Mouse (Mus musculus) cerebellum, postnatal 36 days (tissue): ENCODE measurements at regions not wholly inside any gene's neighbourhood (a gene's known extent, or its start where the extent isn't known, plus 50 kb on each side); places are given as distances from the start of the nearest gene placed in this dataset.

ENCODE experiments used
- DNase-seq, 2 experiments: peaks; one replicate each; pipeline ENCODE4 v3.0.0; 2021 to 2022; ENCODE audit warnings: mixed read lengths in 2 of 2

DNA sequence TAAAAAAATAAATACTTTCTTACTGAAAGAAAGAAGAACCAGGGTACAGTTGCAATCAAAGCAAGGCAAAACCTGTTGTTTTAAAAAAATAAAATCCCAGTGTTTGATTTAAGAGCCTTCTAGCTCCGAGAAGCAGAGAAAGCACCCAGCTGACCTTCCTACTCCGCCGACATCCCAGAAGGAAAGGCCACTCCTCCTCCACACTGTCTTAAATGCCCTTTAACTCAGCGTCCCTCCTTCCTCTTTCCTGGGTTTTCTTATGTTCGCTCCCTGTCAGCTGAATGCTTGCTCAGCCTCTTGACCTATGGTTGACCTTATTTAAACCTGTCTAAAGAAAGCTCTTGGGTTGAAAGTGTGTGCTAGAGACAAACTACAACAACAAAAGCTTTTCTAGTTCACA is 79.1 kb downstream of the Sptssa start:
- DNase-seq: no peak

DNA sequence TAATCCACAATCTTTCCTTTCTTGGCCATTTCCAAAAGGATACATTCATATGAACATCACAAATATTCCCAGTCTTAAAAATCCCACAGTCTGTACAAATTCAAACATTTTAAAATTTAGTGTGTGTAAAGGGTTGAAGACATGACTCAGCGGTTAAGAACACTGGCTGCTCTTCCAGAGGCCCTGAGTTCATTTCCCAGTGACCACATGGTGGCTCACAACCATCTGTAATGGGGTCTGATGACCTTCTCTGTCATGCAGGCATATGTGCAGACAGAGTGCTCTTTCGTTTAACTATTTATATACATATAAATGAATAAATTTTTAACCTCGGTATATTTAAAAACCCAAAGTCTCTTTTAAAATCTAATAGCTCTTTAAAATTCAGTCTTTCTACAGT is 79.6 kb downstream of the Sptssa start:
- no peak for DNase-seq

DNA sequence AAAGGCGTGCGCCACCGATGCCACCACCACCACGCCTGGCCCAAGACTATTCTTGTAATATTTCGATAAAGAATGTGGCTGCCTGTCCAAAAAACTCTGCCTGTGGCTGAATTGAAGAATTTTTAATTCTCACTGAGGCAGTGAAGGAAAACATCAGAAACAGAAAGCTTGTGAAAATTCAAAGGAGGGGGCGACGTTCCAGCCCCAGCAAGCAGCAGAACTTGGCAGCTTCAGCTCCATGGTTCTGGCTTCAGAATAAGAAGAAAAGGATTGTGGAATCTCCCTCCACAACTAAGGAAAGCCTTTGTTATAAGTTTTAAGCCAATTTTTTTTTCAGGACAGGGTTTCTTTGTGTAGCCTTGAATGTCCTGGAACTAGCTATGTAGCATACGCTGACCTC is 83.5 kb downstream of the Sptssa start:
- DNase-seq: no peak

DNA sequence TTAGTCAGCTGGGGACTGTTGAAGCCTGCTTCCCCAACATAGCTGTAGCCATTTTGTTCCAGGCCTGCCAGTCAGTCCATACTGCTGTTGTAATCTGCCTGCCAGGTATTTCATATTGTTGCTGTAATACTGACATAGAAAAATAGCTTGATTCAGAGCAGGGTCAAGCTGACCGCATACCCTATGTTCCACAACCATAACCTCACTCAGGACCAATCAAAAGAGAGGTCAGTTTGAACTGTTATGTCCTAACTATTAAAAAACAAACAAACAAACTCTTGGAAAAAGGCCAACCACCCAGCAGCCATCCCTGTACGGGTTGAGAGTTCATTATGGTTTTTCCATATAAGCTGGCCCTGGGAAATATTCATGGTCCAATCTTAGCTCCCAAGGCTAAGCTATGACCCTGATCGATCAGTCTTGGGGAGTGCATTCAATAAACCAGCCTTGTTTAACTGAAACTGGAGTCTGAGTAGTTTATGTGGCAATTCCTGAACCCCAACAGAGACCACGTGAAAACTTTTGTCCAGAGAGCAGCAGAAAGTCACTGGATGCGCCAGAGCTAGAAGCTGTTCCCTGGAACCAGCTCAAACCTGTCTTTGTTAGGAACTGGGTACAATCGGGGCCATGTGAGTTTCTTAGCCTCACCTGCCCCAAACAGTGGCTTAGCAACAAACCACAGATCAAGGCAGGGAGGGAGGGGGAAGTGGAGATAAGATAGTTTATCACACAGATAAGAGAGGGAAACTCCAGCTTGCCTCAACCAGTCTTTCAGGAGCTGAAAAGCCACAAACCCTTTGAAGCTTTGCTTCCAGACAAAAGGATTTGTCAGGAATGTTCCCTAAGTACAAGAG is 88.1 kb downstream of the Sptssa start:
- DNase-seq: no peak

DNA sequence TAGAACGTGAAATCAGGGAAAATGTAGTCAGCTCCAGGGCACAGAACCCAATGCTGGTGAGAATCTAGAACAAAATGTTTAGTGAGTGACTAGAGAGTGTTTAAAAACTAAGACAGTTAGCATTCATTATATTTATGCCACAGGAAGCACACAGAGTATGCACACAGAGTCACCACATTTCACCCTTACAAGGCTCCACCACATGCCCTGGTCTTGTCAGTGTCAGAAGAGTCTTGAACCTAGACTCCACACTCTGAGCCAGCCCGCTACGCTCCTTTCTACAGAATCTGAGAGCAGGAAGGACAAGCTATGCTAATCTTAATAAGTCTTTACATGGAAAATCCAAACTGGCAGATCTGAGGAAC is 89.0 kb downstream of the Sptssa start:
- no peak for DNase-seq

DNA sequence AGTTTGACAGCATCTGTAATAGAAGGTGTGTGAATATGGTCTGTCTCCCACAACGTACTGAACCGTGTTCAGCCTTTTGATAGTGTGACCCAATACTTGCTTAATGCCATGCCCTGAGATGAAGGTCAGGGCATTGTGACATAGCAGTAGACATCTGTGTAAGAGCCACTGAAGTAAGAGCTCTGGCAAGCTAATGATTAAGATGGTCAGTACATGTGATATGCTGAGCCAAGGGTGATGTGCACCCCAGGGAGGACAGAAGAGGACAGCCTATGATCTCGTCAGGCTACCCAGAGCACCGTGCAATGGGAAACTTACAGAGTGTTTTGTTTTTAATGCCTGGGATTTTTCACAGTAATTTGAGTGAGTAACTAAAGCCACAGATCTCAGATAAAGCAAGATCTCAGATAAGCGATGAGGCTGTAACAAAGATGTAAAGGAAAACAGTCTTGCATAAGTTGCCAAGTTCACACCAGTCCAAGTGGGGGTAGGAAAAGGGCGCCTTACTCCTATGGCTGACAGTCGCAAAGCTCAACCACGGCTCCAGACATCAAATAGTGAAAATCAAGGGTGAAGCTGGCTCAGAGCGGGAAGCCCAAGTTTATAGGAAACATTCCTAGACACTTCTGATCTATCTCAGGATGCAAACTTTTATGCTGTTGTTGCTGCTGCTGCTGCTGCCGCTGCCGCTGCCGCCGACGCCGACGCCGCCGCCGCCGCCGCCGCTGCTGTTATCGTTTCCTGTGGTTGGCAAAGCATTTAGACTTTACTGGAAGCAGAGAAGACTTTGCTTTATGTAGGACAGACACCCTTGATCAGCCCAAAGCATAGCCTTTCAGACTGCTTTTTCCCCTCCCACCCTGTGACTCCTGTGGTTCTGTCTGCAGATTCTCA is 89.6 kb downstream of the Sptssa start:
- no peak for DNase-seq

DNA sequence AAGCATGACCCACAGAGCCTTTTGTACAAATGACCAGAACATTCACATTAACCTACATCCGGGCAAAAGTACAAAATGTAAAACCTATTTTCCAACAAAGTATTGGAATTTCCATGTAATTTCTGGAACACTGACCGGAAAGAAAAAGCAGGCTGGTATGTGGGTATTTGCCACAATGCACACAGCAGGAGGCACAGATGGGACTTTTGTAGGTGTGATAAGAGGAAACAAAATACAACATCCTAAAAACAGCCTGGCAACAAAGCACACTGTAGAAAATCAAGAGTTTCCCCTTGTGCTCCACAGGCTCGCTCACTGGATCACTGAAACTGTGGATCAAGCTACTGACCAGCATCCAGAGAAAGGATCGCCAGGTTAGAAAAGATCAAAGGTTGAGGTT is 94.4 kb downstream of the Sptssa start:
- DNase-seq: no peak

DNA sequence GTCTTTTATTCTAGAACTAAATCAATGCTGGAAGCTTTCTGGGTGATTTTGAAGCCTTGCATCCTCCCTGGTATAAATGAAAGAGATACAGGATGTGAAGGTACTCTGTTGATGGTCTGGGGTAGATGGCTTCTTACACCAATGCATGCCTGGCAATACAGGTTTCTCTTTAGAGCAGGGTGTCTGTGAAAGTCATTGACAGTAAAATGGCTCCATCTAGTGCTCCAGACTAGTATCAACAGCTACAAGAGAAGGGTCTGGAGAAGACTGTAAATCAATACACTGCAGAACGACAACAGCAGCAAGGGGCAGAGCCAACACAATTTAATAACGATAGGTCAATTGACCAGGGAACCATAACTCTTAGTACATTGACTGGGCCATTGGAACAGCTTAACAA is 98.3 kb downstream of the Sptssa start:
- peak in 1 of 2 experiments; percentile 20 for DNase-seq

DNA sequence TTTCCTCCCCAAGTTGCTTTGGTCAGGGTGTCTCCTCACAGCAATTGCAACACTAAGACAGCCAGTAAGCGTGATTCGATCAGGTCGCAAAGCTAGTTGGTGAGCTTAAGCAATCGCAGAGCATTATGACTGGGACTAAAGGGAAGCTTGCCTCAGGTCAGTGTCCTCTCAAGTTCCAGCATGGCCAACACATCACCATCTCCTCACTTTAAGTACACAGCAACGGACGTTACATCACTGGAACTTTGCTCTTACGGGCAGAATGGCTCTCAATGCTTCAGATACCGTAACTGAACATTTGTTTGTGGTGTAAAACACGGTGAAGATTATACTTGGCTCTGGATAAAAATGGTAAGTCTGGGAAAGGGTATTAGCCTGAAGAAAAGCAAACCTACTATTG is 106.7 kb downstream of the Sptssa start:
- no peak for DNase-seq

DNA sequence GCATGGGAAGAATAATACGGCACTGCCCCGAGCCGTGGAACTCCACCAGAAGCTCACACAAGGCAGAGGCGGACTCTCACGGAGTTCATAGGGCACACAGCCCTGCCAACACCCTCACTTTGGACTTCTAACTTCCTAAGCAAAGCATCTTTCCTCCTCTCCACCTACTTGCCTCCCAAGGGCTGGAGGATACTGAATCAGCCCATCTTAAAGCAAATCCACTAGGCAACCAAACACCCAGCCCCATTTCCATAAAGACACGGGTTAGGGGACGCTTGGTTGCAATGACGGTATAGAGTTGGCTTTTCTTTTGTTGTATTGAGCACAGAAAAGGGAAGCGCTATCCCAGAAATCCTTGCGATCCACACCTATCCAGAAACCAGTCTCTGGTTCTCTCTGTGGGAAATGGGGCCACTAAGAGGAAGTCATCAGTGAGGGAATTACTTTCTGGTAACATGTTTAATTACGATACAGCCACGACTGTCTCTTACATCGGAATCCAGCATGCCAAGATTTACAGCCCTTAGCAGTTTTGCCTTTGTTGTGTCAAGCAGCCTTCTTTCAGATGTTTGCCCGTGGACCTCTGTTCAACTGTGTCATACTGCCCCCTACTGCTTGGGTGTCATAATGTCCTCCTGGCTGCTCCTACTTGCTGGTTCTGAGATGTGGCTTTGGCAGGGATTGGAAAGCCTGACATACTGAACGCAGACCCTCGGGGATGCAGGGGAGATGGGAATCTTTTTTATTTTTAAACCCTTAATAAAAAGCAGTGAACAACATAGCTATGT is 110.4 kb downstream of the Sptssa start:
- peak; percentile 38 to 49 for DNase-seq

DNA sequence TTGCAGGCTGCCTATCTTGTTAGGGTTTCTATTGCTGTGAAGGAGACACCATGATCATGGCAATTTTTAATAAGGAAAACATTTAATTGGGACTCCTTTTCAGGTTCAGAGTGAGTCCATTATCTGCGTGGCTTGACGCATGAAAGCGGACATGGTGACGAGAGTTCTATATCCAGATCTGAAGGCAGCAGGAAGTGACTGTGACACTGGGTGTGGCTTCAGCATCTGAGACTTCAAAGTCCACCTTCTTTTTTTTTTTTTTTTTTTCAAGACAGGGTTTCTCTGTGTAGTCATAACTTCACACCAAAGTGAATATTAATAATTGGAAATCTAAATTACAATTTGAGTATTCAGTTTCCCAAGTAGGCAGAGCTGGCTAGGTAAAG is 118.1 kb downstream of the Sptssa start:
- no peak for DNase-seq

DNA sequence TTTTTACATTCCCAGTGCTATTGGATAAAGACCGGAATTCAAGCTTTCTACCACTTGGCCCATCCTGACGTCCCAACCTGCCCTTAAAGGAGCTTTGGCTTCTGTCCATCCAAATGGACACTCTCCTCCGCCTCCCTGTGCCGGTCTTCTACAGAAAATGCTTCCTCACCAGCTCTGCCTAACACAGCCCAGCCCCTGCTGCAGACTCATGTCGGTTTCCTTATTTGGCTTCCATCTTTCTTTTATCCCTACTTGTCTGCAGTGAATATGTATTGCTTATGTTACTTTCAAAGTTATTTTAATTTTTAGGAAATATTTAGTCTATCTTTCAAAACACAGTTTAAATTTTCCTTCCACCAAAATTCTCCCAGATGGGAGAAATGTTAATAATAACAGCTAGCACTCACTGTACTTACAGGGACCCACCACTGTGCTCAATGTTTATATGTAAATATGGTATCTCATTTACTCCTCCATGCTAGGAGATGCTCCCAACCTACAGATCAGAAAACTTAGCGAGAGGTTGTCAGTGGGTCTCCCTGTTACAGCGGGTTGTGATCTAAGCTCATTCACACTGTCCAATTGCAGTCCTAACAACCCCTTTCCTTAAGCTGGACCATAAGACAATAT is 118.6 kb downstream of the Sptssa start:
- DNase-seq: no peak

DNA sequence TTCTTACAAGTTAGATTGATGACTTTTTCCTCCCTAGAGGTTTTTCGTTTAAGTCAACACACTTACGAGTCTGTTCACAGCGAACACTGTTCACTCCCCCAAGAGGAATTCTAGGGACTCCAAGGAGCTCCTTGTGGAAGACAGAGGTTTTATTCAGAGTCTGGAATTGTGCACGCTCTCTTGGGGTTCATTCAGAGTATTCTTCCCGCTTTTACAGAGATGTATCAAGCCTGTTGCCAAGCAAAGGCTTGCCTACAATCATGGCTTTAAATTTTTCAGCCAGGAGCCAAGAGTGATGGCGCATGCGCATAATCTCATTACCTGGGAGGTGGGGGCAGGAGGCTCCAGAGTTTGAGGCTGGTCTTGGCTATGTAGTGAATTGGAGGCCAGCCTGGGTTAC is 119.4 kb downstream of the Sptssa start:
- no peak for DNase-seq

DNA sequence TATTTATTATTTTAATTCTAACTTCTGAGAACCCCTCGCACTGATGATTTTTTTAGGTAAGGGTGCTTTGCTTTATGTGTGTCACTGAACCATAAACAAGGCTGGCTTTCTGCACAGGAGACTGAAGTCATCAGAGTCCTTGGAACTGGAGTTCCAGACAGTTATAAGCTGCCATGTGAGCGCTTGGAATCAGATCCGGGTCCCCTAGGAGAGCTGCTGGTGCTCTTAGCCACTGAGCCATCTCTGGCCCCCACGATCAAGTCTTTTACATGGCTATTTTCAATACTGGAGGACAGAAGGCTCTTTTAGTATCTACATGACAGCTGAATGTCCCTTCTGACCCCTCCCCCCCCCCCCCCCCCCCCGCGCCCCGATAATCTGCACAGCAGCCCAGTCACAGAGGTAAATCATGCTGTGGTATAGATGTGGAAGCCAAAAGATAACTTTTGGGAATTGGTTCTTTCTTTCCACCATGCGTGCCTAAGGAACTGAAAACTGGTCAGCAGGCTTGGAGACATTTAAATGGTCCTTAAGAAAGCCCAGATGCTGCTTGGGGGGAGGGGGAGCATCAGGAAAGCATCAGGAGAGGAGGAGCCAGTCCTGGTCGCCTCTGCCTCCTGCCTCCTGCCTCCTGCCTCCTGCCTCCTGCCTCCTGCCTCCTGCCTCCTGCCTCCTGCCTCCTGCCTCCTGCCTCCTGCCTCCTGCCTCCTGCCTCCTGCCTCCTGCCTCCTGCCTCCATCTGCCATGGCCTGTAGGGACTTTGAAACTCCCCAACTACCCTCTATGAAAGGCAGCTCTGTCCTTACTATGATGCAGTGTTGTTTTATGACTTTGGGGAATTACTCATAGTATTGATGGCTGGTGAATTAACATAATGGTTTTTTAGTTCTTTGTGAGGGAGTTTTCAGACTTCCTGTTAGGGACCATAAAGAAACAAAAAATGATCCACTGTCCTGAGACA is 120.5 kb downstream of the Sptssa start:
- DNase-seq: no peak

DNA sequence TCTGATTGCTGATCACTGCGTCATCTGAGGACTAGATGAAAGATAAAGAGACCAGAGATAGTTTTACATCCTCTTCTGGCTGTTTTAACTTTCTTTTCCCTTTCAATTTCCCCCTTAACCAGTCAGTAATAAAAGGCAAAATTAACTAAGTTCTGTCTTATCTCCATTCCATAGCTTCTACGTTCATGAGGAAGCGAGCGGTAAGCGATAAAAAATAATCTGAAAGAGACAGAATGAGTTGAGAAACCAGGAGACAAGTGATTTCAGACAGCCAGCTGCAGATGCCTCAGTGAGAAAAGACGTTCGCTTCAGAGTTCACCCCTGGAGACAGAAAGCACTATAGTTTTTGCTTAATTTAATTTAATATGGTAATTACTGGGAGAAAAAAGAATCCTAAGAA is 121.5 kb downstream of the Sptssa start:
- no peak for DNase-seq

DNA sequence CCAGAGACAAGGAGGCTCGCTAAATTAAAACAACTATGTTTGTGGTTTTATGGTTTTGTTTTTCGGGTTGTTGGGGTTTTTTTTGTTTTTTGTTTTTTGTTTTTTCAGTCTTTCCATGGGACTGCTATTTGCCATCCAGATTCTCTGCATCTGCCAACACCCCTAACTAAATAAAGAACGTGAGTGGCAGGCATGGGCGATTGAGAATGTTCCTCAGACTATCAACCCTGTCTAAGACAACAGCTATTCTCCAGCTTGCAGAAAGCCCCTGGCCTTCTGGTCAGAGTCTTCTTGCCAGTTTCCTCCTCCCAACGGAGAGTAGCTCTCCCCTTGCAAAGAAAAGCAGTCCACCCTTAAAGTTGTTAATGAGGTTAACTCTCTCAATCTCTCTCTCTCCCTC is 123.2 kb downstream of the Sptssa start:
- no peak for DNase-seq

DNA sequence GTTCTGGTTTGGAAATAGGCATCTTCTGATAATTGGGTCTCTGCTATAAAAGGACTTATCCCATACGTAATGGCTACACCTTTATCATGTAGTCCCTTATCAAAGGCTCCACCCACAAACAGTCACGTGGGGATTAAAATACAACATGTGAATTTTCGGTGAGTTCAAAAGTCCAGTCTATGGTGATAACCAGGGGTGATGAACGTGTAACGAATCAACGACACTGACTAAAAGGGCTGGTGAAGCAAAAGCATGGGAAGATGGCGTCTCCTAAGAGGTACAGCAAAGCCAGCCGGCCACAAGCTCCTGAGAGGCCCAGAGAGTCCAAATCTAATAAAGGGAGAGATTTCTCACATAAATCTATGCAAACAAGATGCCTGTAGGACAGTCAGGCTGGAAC is 124.3 kb downstream of the Sptssa start:
- DNase-seq: no peak

DNA sequence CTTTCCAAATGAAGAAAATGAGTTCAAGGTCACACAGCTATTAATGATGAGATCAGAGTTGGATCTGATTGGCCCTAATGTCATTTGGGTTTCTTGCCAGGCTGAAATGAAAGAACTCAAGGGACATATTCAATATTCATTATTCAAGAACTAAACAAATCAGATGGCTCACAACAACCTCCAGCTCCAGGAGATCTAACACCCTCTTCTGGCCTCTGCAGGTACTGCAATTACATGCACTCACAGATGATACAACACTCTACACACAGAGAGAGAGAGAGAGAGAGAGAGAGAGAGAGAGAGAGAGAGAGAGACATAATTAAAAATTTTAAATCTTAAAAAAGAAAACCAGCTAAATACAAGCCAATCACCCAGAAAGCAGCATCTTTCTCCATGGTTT is 128.3 kb downstream of the Sptssa start:
- no peak for DNase-seq

DNA sequence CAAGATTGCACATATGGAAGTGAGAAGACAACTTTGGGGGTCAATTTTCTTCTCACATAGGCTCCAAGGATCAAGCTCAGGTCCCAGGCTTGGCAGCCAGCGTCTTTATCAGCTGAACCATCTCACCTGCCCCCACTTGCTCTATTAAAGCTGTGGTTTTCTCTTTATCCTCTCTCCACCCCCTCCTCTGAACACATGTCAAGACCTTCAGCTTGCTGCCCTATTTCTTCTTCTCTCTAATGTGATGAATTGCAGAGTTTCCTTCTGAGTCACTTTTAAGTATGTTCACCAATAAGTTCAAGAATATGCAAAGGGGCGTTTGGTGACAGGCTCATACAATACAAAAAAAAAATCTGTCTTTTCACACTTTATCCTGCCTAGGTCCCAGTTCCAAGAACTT is 128.8 kb downstream of the Sptssa start:
- no peak for DNase-seq

DNA sequence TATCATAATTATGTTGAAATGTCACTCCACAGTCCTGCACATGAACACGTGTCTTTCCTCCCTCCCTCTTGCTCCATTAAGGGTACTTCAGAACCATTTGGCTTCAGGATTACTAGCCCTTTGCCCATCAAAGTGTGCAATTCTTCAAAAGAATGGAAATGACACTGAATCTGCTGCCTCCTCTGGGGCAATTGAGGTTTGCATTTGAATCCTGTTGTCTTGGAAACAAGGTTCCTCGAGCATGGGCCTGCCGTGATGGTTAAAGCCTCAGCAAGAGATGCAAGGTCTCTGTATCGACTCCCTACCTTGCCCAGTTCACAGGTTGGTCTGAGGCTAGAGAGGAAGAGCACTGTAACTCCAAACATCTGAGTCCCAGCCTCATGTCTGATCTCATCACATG is 136.0 kb downstream of the Sptssa start:
- no peak for DNase-seq

DNA sequence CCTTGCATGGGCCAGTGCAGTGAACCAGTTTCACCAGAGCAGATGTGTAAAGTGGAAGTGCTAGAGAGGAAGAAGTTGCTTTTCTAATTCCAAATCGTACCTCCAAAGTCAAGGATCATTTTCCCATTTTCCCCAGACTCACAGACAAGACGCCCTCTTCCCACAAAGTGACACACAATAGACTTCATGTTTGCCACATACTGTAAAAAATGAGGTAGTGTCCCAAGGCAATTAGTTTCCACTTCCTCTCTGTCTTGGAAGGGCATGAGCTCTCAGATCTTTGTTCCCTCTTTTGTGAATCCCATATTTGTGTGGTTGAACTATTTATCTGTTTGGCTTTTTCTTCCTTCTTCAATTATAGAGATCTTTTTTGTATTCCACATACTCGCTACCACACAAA is 137.0 kb downstream of the Sptssa start:
- no peak for DNase-seq

DNA sequence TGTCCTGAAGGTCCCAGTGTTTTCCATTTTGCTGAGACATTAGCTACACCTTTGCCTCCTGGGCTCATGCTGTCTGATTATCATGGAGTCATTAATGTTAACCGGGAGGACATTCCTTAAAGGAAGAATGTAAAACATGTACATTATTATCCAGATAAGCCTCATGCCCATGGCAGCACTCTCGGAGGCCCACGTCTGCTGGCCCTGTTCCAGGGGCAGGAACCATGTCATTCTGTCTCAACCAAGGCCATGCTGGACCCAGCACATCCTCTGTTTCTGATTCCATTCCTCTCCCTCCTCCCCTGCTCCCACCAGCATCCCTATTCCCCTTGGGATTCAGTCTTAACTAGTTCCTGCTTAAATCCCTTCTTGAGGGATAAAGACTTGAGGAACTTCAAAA is 139.1 kb downstream of the Sptssa start:
- DNase-seq: no peak
